Mouse (Mus musculus) liver, postnatal 0 days (tissue): ENCODE measurements around the gene Trim10.

Experiments
- CTCF ChIP-seq: sonication (generic); IDR thresholded peaks from 2 replicates; pipeline ENCODE4 v1.5.1; 2016; ENCODE audit warnings: antibody characterized with exemption, low read depth
- EP300 ChIP-seq: IDR thresholded peaks from 2 replicates; pipeline ENCODE4 v1.6.1; 2016; ENCODE audit warnings: antibody characterized with exemption, low read depth, mild to moderate bottlenecking

- TF ChIP-seq EP300 (no peak), CTCF (no peak)
These were observed 40.4 kb downstream of the Trim10 start for GRCm38 (mm10) chr17:36909802-36910201.
